Mouse (Mus musculus): ENCODE measurements at regions not wholly inside any gene's neighbourhood (a gene's known extent, or its start where the extent isn't known, plus 50 kb on each side); places are given as distances from the start of the nearest gene placed in this dataset.

GRCm38 (mm10) chr4:124210103-124210502 is 292.3 kb upstream of the 4930535I16Rik start:
- Histone ChIP-seq H3K27ac (ENCODE audit: insufficient read depth, low read length) (no peak overlapping the region), H3K9ac (ENCODE audit: low read depth, poor library complexity, severe bottlenecking) (no peak overlapping the region), H3K4me3 (ENCODE audit: low read depth, low read length) (no peak overlapping the region), H3K4me1 (ENCODE audit: control insufficient read depth, insufficient read depth, low read length) (no peaks in the 10 kb centered on the region), H3K27me3 (ENCODE audit: control insufficient read depth, insufficient read depth, low read length, poor library complexity, severe bottlenecking) (no peaks in the 10 kb centered on the region), H3K36me3 (ENCODE audit: control insufficient read depth, insufficient read depth, low read length, poor library complexity, severe bottlenecking) (no peaks in the 10 kb centered on the region), H3K9me3 (replicated peaks; ENCODE audit: control insufficient read depth, insufficient read depth, low read length, poor library complexity, severe bottlenecking) (no peaks in the 10 kb centered on the region)
- TF ChIP-seq EP300 (IDR thresholded peaks at IDR 0.05; ENCODE audit: insufficient read depth, low read depth, low read length) (no peak), CTCF (IDR thresholded peaks at IDR 0.05; ENCODE audit: low read depth, low read length) (no peak), POLR2A (IDR thresholded peaks at IDR 0.05; ENCODE audit: insufficient read depth, low read length) (no peak)

GRCm38 (mm10) chr4:124206480-124206879 is 288.7 kb upstream of the 4930535I16Rik start:
- no peak for TF ChIP-seq POLR2A (IDR thresholded peaks at IDR 0.05; ENCODE audit: insufficient read depth, low read length)
- no peak for TF ChIP-seq CTCF (IDR thresholded peaks at IDR 0.05; ENCODE audit: low read depth, low read length)
- TF ChIP-seq EP300 (IDR thresholded peaks at IDR 0.05; ENCODE audit: insufficient read depth, low read depth, low read length): no peak
- H3K9me3 ChIP-seq (replicated peaks; ENCODE audit: control insufficient read depth, insufficient read depth, low read length, poor library complexity, severe bottlenecking): no peaks in the 10 kb centered on the region
- no peak overlapping the region for H3K4me3 ChIP-seq (ENCODE audit: low read depth, low read length)
- H3K27ac ChIP-seq (ENCODE audit: insufficient read depth, low read length): no peak overlapping the region
- H3K27me3 ChIP-seq (ENCODE audit: control insufficient read depth, insufficient read depth, low read length, poor library complexity, severe bottlenecking): no peaks in the 10 kb centered on the region
- no peaks in the 10 kb centered on the region for H3K36me3 ChIP-seq (ENCODE audit: control insufficient read depth, insufficient read depth, low read length, poor library complexity, severe bottlenecking)
- no peak overlapping the region for H3K9ac ChIP-seq (ENCODE audit: low read depth, poor library complexity, severe bottlenecking)
- H3K4me1 ChIP-seq (ENCODE audit: control insufficient read depth, insufficient read depth, low read length): no peaks in the 10 kb centered on the region

GRCm38 (mm10) chr4:124203736-124204135 is 285.9 kb upstream of the 4930535I16Rik start:
- Histone ChIP-seq H3K27ac (ENCODE audit: insufficient read depth, low read length) (no peak overlapping the region), H3K9ac (ENCODE audit: low read depth, poor library complexity, severe bottlenecking) (no peak overlapping the region), H3K27me3 (ENCODE audit: control insufficient read depth, insufficient read depth, low read length, poor library complexity, severe bottlenecking) (no peaks in the 10 kb centered on the region), H3K9me3 (replicated peaks; ENCODE audit: control insufficient read depth, insufficient read depth, low read length, poor library complexity, severe bottlenecking) (no peaks in the 10 kb centered on the region), H3K4me1 (ENCODE audit: control insufficient read depth, insufficient read depth, low read length) (no peaks in the 10 kb centered on the region), H3K36me3 (ENCODE audit: control insufficient read depth, insufficient read depth, low read length, poor library complexity, severe bottlenecking) (no peaks in the 10 kb centered on the region), H3K4me3 (ENCODE audit: low read depth, low read length) (no peak overlapping the region)
- TF ChIP-seq EP300 (IDR thresholded peaks at IDR 0.05; ENCODE audit: insufficient read depth, low read depth, low read length) (no peak), CTCF (IDR thresholded peaks at IDR 0.05; ENCODE audit: low read depth, low read length) (no peak), POLR2A (IDR thresholded peaks at IDR 0.05; ENCODE audit: insufficient read depth, low read length) (no peak)

GRCm38 (mm10) chr4:124199884-124200844 is 282.3 kb upstream of the 4930535I16Rik start:
- H3K4me1 ChIP-seq (ENCODE audit: control insufficient read depth, insufficient read depth, low read length): no peaks in the 10 kb centered on the region
- H3K27ac ChIP-seq (ENCODE audit: insufficient read depth, low read length): no peak overlapping the region
- H3K4me3 ChIP-seq (ENCODE audit: low read depth, low read length): no peak overlapping the region
- H3K9me3 ChIP-seq (replicated peaks; ENCODE audit: control insufficient read depth, insufficient read depth, low read length, poor library complexity, severe bottlenecking): no peaks in the 10 kb centered on the region
- TF ChIP-seq POLR2A (IDR thresholded peaks at IDR 0.05; ENCODE audit: insufficient read depth, low read length): no peak
- no peak for TF ChIP-seq EP300 (IDR thresholded peaks at IDR 0.05; ENCODE audit: insufficient read depth, low read depth, low read length)
- no peak for TF ChIP-seq CTCF (IDR thresholded peaks at IDR 0.05; ENCODE audit: low read depth, low read length)
- no peaks in the 10 kb centered on the region for H3K27me3 ChIP-seq (ENCODE audit: control insufficient read depth, insufficient read depth, low read length, poor library complexity, severe bottlenecking)
- H3K36me3 ChIP-seq (ENCODE audit: control insufficient read depth, insufficient read depth, low read length, poor library complexity, severe bottlenecking): no peaks in the 10 kb centered on the region
- no peak overlapping the region for H3K9ac ChIP-seq (ENCODE audit: low read depth, poor library complexity, severe bottlenecking)

- H3K4me1 ChIP-seq (ENCODE audit: control insufficient read depth, insufficient read depth, low read length): no peaks in the 10 kb centered on the region
- no peaks in the 10 kb centered on the region for H3K36me3 ChIP-seq (ENCODE audit: control insufficient read depth, insufficient read depth, low read length, poor library complexity, severe bottlenecking)
- H3K9me3 ChIP-seq (replicated peaks; ENCODE audit: control insufficient read depth, insufficient read depth, low read length, poor library complexity, severe bottlenecking): no peaks in the 10 kb centered on the region
- no peak overlapping the region for H3K4me3 ChIP-seq (ENCODE audit: low read depth, low read length)
- no peaks in the 10 kb centered on the region for H3K27me3 ChIP-seq (ENCODE audit: control insufficient read depth, insufficient read depth, low read length, poor library complexity, severe bottlenecking)
- no peak overlapping the region for H3K9ac ChIP-seq (ENCODE audit: low read depth, poor library complexity, severe bottlenecking)
- no peak for TF ChIP-seq CTCF (IDR thresholded peaks at IDR 0.05; ENCODE audit: low read depth, low read length)
- TF ChIP-seq EP300 (IDR thresholded peaks at IDR 0.05; ENCODE audit: insufficient read depth, low read depth, low read length): no peak
- no peak for TF ChIP-seq POLR2A (IDR thresholded peaks at IDR 0.05; ENCODE audit: insufficient read depth, low read length)
- H3K27ac ChIP-seq (ENCODE audit: insufficient read depth, low read length): no peak overlapping the region
Measured at GRCm38 (mm10) chr4:124198832-124199231, 281.0 kb upstream of the 4930535I16Rik start.

GRCm38 (mm10) chr4:124196711-124197110 is 278.9 kb upstream of the 4930535I16Rik start:
- no peaks in the 10 kb centered on the region for H3K9me3 ChIP-seq (replicated peaks; ENCODE audit: control insufficient read depth, insufficient read depth, low read length, poor library complexity, severe bottlenecking)
- H3K36me3 ChIP-seq (ENCODE audit: control insufficient read depth, insufficient read depth, low read length, poor library complexity, severe bottlenecking): no peaks in the 10 kb centered on the region
- no peak overlapping the region for H3K4me3 ChIP-seq (ENCODE audit: low read depth, low read length)
- H3K9ac ChIP-seq (ENCODE audit: low read depth, poor library complexity, severe bottlenecking): no peak overlapping the region
- TF ChIP-seq EP300 (IDR thresholded peaks at IDR 0.05; ENCODE audit: insufficient read depth, low read depth, low read length) (no peak), POLR2A (IDR thresholded peaks at IDR 0.05; ENCODE audit: insufficient read depth, low read length) (no peak), CTCF (IDR thresholded peaks at IDR 0.05; ENCODE audit: low read depth, low read length) (no peak)
- H3K27me3 ChIP-seq (ENCODE audit: control insufficient read depth, insufficient read depth, low read length, poor library complexity, severe bottlenecking): no peaks in the 10 kb centered on the region
- H3K27ac ChIP-seq (ENCODE audit: insufficient read depth, low read length): no peak overlapping the region
- no peaks in the 10 kb centered on the region for H3K4me1 ChIP-seq (ENCODE audit: control insufficient read depth, insufficient read depth, low read length)

All from ES-Bruce4 (cell line).